Mouse (Mus musculus) forebrain, embryonic 11.5 days (tissue): ENCODE measurements around the gene Kcnn3. TPM values are rescaled to one million over a fixed set of nuclear protein-coding genes. Genes with fewer than 3 reads are reported as not detected.

ENCODE experiments used
- ATAC-seq: fragments of 200-750 bp; cut with Nextera tagmentation; replicated peaks from 2 replicates; pipeline ENCODE4 v1.8.0; 2017; ENCODE audit warnings: moderate TSS enrichment; ENCODE audit not compliant: low FRiP score
- DNase-seq: peaks from one replicate; pipeline ENCODE4 v3.0.0-alpha.2; 2017; ENCODE audit warnings: low spot score
- H3K27ac ChIP-seq: fragments of 300-500 bp; sonication (generic); 2 replicates; pipeline ENCODE4 v1.5.1; 2014; ENCODE audit warnings: low read depth, low read length
- H3K27me3 ChIP-seq: fragments of 300-500 bp; sonication (generic); 2 replicates; pipeline ENCODE4 v1.6.1; 2014; ENCODE audit warnings: mild to moderate bottlenecking, low read length, mixed read lengths; ENCODE audit not compliant: control insufficient read depth, insufficient read depth
- H3K36me3 ChIP-seq: fragments of 300-500 bp; sonication (generic); 2 replicates; pipeline ENCODE4 v1.6.1; 2014; ENCODE audit warnings: mild to moderate bottlenecking, low read length, moderate library complexity, mixed read lengths; ENCODE audit not compliant: control insufficient read depth, insufficient read depth
- H3K4me1 ChIP-seq: fragments of 300-500 bp; sonication (generic); replicated peaks from 2 replicates; pipeline ENCODE4 v1.6.1; 2014; ENCODE audit warnings: low read length, mixed read lengths; ENCODE audit not compliant: control insufficient read depth, insufficient read depth
- H3K4me2 ChIP-seq: fragments of 300-500 bp; sonication (generic); 2 replicates; pipeline ENCODE4 v1.6.1; 2014; ENCODE audit warnings: low read depth, mild to moderate bottlenecking, low read length, moderate library complexity, mixed read lengths; ENCODE audit not compliant: severe bottlenecking
- H3K4me3 ChIP-seq: fragments of 300-500 bp; sonication (generic); 2 replicates; pipeline ENCODE4 v1.5.1; 2014; ENCODE audit warnings: low read depth, low read length
- H3K9ac ChIP-seq: fragments of 300-500 bp; sonication (generic); 2 replicates; pipeline ENCODE4 v1.6.1; 2014; ENCODE audit warnings: low read length
- H3K9me3 ChIP-seq: fragments of 300-500 bp; sonication (generic); 2 replicates; pipeline ENCODE4 v1.6.1; 2016; ENCODE audit warnings: low read length, mixed read lengths; ENCODE audit not compliant: control insufficient read depth
- WGBS: fragments of 180-500 bp; shearing (Covaris S2); extraction: QIAGEN DNeasy Blood & Tissue Kit; methylation state at CpG from one replicate; pipeline ENCODE4 v1.1.7; 2014; 5-methylcytosine and 5-hydroxymethylcytosine counted together
- polyA plus RNA-seq: library from polyadenylated mRNA; unstranded; fragments of >200 nt; fragmentation: Nextera tagmentation; extraction: Ambion mirVana; gene quantifications from 2 replicates; pipeline ENCODE4 v1.2.1, GENCODE M21; 2014

Gene Kcnn3
- polyA plus RNA-seq, 1 experiment from 2014 or later = 1.8 TPM

DNA sequence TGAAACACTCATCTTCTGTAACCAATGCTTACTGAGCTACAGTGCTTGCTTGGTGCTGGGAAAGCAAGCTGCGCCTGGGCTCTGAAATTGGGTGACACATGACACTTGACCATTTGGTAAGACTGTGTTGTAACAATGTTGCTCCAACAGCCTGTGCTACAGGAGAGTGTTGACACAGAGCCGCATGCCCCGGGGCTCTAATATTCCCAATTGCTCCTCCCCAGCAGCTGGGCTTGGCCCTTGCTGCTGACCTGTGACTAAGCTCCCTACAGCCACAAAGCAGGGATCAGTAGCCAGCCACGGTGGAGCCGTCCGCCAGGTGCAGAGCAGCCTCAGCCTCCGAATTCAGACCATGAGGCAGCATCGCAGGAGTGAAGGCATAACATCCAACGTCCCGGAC, 58.8 kb downstream of the Kcnn3 start:
- H3K4me2 ChIP-seq = no peak overlapping the region
- ATAC-seq = no peak
- no peaks in the 10 kb centered on the region for H3K9me3 ChIP-seq
- DNase-seq = no peak
- WGBS = 54% methylated on average over 10 of the region's 10 CpGs
- H3K4me1 ChIP-seq = no peaks in the 10 kb centered on the region
- H3K4me3 ChIP-seq = no peak overlapping the region
- H3K9ac ChIP-seq = no peak overlapping the region
- no peaks in the 10 kb centered on the region for H3K36me3 ChIP-seq
- no peak overlapping the region for H3K27ac ChIP-seq
- no peaks in the 10 kb centered on the region for H3K27me3 ChIP-seq

DNA sequence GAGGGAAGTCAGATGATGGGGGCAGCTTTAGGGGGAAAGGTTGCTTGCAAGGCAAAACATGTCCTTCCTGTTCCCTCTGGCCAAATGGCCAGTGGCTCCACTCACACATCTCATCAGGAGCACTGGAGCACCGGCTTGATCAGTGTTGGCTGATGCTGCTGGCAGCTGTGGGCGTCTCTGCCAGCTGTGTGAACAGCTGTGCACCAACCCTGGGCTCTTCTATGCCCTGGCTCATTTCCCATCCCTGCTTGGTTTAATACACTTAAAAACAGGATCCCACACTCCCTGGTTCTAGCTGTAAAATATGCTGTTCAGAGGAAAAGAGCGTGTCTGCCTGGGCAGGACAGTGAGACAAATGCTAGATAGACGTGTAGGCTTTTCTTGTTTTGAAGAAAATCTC, 64.3 kb downstream of the Kcnn3 start:
- Histone ChIP-seq H3K9me3 (no peaks in the 10 kb centered on the region), H3K27me3 (no peaks in the 10 kb centered on the region), H3K9ac (no peak overlapping the region), H3K4me2 (no peak overlapping the region), H3K4me3 (no peak overlapping the region), H3K36me3 (no peaks in the 10 kb centered on the region), H3K27ac (no peak overlapping the region), H3K4me1 (no peaks in the 10 kb centered on the region)
- WGBS = 80% methylated on average over 4 of the region's 4 CpGs
- ATAC-seq (no peak), DNase-seq (no peak)

DNA sequence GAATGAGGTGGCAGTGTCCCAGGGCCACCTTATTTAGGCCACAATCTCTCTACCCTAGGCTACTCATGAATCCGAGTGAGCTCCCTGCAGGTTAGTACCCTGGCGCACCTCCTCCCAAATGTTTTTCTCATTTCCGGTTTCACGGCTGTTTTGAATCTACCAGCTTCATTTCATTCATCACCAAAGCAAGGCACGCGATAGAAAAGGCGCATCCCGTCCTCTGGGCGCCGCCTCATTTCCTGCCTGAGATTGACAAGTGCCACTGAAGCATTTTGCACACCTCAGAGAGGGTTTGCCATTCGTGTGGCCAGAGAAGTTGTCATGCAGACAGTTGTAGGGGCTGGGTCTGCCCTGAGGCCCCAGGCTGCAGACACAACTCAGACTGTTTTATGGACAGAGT, 68.5 kb downstream of the Kcnn3 start:
- Histone ChIP-seq H3K4me1 (0 out of 2 replicates have a peak, but pooled peaks cover 2% of the 10 kb centered on the region), H3K27me3 (no peaks in the 10 kb centered on the region), H3K36me3 (no peaks in the 10 kb centered on the region), H3K4me2 (no peak overlapping the region), H3K4me3 (no peak overlapping the region), H3K27ac (no peak overlapping the region), H3K9me3 (no peaks in the 10 kb centered on the region), H3K9ac (no peak overlapping the region)
- WGBS = 87% methylated on average over 11 of the region's 11 CpGs
- ATAC-seq (no peak), DNase-seq (no peak)

DNA sequence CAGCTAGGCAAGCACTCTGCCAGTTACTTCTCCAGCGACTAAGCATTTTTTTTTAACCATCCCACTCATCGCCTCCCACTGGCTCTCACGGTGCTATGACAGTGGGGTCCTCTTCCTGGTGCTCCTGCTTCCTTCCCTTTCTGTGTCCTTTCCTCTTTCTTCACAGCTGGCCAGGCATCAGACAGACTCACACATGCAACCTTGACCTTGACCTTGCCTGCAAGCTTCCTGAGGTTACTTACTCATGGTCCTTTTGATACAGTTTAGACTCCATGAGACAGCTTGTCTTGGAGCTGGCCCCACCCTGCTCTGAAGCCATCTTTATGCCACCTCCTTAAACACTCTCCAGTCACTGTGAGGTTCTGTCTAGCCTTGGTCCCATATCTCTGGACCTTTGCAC, 69.4 kb downstream of the Kcnn3 start:
- WGBS = 79% methylated on average over 3 of the region's 3 CpGs
- H3K4me3 ChIP-seq = no peak overlapping the region
- no peak for DNase-seq
- H3K4me1 ChIP-seq = 0 out of 2 replicates have a peak, but pooled peaks cover 2% of the 10 kb centered on the region
- H3K27me3 ChIP-seq = no peaks in the 10 kb centered on the region
- no peak overlapping the region for H3K4me2 ChIP-seq
- H3K36me3 ChIP-seq = no peaks in the 10 kb centered on the region
- no peak overlapping the region for H3K9ac ChIP-seq
- no peaks in the 10 kb centered on the region for H3K9me3 ChIP-seq
- H3K27ac ChIP-seq = no peak overlapping the region
- ATAC-seq = no peak

DNA sequence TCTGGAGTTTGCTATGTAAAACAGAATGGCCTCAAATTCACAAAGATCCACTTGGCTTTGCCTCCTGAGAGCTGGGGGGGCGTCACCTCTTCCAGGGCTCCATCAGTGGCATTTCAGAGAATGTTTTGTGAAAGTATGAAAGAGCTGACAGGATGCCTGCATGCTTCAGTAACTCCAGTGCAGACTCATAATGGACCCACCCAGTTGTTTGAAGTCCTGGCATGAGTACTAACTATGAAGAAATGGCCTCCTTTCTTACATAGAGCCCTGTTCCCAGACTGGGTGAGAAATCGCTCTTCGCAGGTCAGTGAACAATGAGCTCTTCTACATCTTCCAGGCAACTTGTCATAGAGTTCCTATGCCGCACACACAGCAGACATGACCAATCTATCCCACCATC, 70.4 kb downstream of the Kcnn3 start:
- Histone ChIP-seq H3K4me2 (no peak overlapping the region), H3K27me3 (no peaks in the 10 kb centered on the region), H3K4me3 (no peak overlapping the region), H3K9ac (no peak overlapping the region), H3K27ac (no peak overlapping the region), H3K4me1 (0 out of 2 replicates have a peak, but pooled peaks cover 2% of the 10 kb centered on the region), H3K9me3 (no peaks in the 10 kb centered on the region), H3K36me3 (no peaks in the 10 kb centered on the region)
- no peak for ATAC-seq
- DNase-seq = no peak
- WGBS = 64% methylated on average over 4 of the region's 4 CpGs

DNA sequence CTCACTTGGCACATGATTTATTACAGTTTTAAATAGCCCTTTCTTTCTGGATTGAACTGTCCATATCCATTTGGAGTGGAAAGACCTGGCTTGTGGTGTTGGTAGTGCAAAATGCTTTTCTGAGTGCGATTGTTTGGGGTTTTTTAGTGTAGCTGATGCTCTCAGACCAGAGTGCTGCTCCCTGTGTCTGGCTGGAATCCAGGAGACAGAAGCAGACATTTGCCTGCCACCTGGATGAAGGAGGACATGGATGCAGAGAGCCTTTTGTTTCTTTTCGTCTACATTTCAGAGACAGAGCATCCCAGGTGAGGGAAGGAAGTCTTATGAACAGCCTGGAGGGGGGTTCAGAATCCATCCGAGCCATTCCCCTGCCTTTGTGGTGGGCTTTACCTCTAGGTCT, 71.5 kb downstream of the Kcnn3 start:
- Histone ChIP-seq H3K9me3 (no peaks in the 10 kb centered on the region), H3K36me3 (no peaks in the 10 kb centered on the region), H3K4me3 (no peak overlapping the region), H3K4me2 (no peak overlapping the region), H3K9ac (no peak overlapping the region), H3K4me1 (0 out of 2 replicates have a peak, but pooled peaks cover 2% of the 10 kb centered on the region), H3K27me3 (no peaks in the 10 kb centered on the region), H3K27ac (no peak overlapping the region)
- no peak for DNase-seq
- WGBS = 64% methylated on average over 3 of the region's 3 CpGs
- no peak for ATAC-seq

DNA sequence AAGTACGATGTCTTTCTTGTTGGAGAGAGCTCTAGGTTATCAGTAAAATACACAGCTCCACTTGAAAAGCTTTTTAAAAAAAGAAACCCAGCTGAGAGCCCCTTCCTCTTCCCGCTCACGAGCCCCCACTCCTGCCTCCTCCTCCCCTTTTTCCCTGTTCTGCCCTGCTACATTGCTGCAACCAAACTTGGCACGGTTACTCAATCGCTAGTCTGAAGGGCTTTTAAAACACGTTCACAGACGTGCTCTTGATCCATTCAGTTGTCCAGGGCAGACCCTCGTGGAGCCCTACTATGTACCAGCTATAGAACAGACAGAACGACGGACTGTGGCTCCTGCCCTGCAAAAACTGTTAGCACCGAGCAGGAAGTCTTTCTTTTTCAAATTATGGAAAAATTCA, 72.8 kb downstream of the Kcnn3 start:
- Histone ChIP-seq H3K36me3 (no peaks in the 10 kb centered on the region), H3K27ac (no peak overlapping the region), H3K4me1 (0 out of 2 replicates have a peak, but pooled peaks cover 2% of the 10 kb centered on the region), H3K4me3 (no peak overlapping the region), H3K9ac (no peak overlapping the region), H3K4me2 (no peak overlapping the region), H3K9me3 (no peaks in the 10 kb centered on the region), H3K27me3 (no peaks in the 10 kb centered on the region)
- WGBS = 61% methylated on average over 11 of the region's 11 CpGs
- no peak for ATAC-seq
- DNase-seq = no peak

DNA sequence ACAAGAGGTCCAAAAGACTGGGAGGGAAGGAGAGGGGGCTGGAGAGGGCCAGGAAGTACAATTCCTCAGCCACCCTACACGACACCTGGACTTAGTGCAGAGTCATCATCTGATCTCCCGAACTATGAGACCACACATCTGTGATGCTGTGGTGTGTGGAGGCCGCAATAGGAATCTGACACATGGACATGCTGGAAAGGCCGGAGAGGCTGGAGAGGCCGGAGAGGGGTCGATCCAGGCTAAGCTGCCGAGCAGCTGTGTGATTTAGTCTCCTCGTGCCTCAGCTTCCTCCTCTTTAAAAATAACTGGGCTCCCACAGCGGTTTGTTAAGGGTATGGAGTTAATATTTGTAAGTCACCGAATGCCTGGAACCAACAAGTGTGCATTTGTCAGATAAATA, 73.6 kb downstream of the Kcnn3 start:
- ATAC-seq (no peak), DNase-seq (no peak)
- no peak overlapping the region for H3K4me2 ChIP-seq
- 74% methylated on average over 10 of the region's 10 CpGs for WGBS
- H3K36me3 ChIP-seq = no peaks in the 10 kb centered on the region
- no peak overlapping the region for H3K27ac ChIP-seq
- 0 out of 2 replicates have a peak, but pooled peaks cover 2% of the 10 kb centered on the region for H3K4me1 ChIP-seq
- no peak overlapping the region for H3K9ac ChIP-seq
- no peaks in the 10 kb centered on the region for H3K9me3 ChIP-seq
- H3K4me3 ChIP-seq = no peak overlapping the region
- no peaks in the 10 kb centered on the region for H3K27me3 ChIP-seq

DNA sequence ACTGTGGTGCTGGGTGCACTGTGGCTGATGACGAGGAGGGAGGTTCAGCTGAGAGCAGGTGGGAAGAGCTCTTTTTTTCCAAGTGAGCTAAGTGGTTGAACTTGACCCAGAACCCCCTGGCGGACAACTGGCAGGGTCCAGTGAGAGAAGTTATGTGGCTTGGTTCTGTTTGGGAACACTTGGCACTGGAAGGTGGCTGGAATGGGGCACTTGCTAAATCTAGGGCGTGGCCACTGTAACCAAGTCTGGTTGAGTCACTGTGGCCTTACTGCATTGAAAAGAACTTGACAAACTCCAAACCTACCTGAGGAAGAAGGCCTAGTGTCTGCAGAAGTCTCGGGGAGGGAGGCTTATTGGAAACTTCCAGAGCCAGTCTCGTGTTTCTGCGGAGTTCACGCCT, 78.4 kb downstream of the Kcnn3 start:
- Histone ChIP-seq H3K4me1 (0 out of 2 replicates have a peak, but pooled peaks cover 3% of the 10 kb centered on the region), H3K9ac (no peak overlapping the region), H3K27me3 (no peaks in the 10 kb centered on the region), H3K27ac (no peak overlapping the region), H3K9me3 (peaks cover 4% of the 10 kb centered on the region; the same call in 1 of the 2 replicates), H3K4me3 (no peak overlapping the region), H3K4me2 (no peak overlapping the region), H3K36me3 (no peaks in the 10 kb centered on the region)
- no peak for ATAC-seq
- WGBS = 90% methylated on average over 7 of the region's 7 CpGs
- DNase-seq = no peak
